Mouse (Mus musculus): ENCODE results near the gene 1810010H24Rik. TPM values are rescaled to one million over a fixed set of nuclear protein-coding genes. Genes with fewer than 3 reads are reported as not detected.
"Not testable (repeated sequence)": the region's sequence is repeated elsewhere in the genome, so short reads cannot be mapped to it uniquely, and the experiment has no call there.

1810010H24Rik gene
- polyA plus RNA-seq, 1 experiment from 2014 or later = 1.9 TPM

- H3K4me2 ChIP-seq (ENCODE audit: low read depth, low read length) = no peak overlapping the region
- 92% methylated on average over 6 of the region's 6 CpGs for WGBS
- H3K9ac ChIP-seq (ENCODE audit: low read depth, low read length) = no peak overlapping the region
- no peak for ATAC-seq
- no peak overlapping the region for H3K27ac ChIP-seq (ENCODE audit: low read length)
- H3K27me3 ChIP-seq (replicated peaks; ENCODE audit: control insufficient read depth, insufficient read depth, low read length) = no peaks in the 10 kb centered on the region
- no peaks in the 10 kb centered on the region for H3K4me1 ChIP-seq (ENCODE audit: control insufficient read depth, insufficient read depth, low read length)
- H3K36me3 ChIP-seq (ENCODE audit: control insufficient read depth, insufficient read depth, low read length) = peaks cover 54% of the 10 kb centered on the region
- no peaks in the 10 kb centered on the region for H3K9me3 ChIP-seq (ENCODE audit: control insufficient read depth, low read length)
- no peak overlapping the region for H3K4me3 ChIP-seq (ENCODE audit: low read length)
Observed at GRCm38 (mm10) chr11:107054870-107055269, 29.4 kb downstream of the 1810010H24Rik start.

DNA sequence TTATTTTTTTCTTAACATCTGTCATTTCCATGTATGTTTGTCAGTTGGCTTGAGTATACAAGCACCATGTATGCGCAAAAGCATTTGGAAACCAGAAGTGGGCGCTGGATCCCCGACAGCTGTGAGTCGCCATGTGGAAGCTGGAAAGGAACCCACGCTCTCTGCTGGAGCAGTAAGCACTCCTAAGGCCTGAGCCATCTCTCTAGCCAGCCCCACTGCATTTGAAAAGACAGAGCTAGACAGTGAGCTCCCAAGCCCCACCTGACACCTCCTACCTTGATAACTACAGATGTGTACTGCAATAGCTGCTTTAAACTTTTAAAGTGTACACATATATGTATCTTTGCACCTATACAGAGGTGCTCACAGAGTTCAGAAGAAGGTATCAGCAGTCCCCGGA, 31.9 kb downstream of the 1810010H24Rik start:
- no peak overlapping the region for H3K27ac ChIP-seq (ENCODE audit: low read length)
- 89% methylated on average over 6 of the region's 6 CpGs for WGBS
- no peak for ATAC-seq
- no peaks in the 10 kb centered on the region for H3K4me1 ChIP-seq (ENCODE audit: control insufficient read depth, insufficient read depth, low read length)
- H3K9me3 ChIP-seq (ENCODE audit: control insufficient read depth, low read length) = no peaks in the 10 kb centered on the region
- no peak overlapping the region for H3K9ac ChIP-seq (ENCODE audit: low read depth, low read length)
- no peak overlapping the region for H3K4me3 ChIP-seq (ENCODE audit: low read length)
- H3K27me3 ChIP-seq (replicated peaks; ENCODE audit: control insufficient read depth, insufficient read depth, low read length) = no peaks in the 10 kb centered on the region
- H3K36me3 ChIP-seq (ENCODE audit: control insufficient read depth, insufficient read depth, low read length) = peaks cover 55% of the 10 kb centered on the region
- H3K4me2 ChIP-seq (ENCODE audit: low read depth, low read length) = no peak overlapping the region

DNA sequence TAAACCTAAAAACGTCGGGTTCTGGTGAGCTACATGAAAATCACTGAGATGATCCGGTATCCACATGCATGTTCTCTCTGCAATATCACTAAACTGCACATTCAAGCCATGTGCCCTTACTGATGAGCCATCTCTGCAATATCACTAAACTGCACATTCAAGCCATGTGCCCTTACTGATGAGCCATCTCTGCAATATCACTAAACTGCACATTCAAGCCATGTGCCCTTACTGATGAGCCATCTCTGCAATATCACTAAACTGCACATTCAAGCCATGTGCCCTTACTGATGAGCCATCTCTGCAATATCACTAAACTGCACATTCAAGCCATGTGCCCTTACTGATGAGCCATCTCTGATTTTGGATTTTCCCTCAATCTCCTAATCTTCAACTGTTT, 34.2 kb downstream of the 1810010H24Rik start:
- not testable (repeated sequence) for H3K4me1 ChIP-seq (ENCODE audit: control insufficient read depth, insufficient read depth, low read length); H3K9me3 ChIP-seq (ENCODE audit: control insufficient read depth, low read length); H3K27ac ChIP-seq (ENCODE audit: low read length); H3K4me3 ChIP-seq (ENCODE audit: low read length); H3K9ac ChIP-seq (ENCODE audit: low read depth, low read length); H3K4me2 ChIP-seq (ENCODE audit: low read depth, low read length); H3K27me3 ChIP-seq (replicated peaks; ENCODE audit: control insufficient read depth, insufficient read depth, low read length); ATAC-seq
- 95% methylated on average over 3 of the region's 3 CpGs for WGBS
- H3K36me3 ChIP-seq (ENCODE audit: control insufficient read depth, insufficient read depth, low read length) = peaks cover 39% of the 10 kb centered on the region

- Histone ChIP-seq H3K4me3 (ENCODE audit: low read length) (no peak overlapping the region), H3K36me3 (ENCODE audit: control insufficient read depth, insufficient read depth, low read length) (peaks cover 37% of the 10 kb centered on the region), H3K27me3 (replicated peaks; ENCODE audit: control insufficient read depth, insufficient read depth, low read length) (no peaks in the 10 kb centered on the region), H3K9ac (ENCODE audit: low read depth, low read length) (no peak overlapping the region), H3K27ac (ENCODE audit: low read length) (no peak overlapping the region), H3K4me1 (ENCODE audit: control insufficient read depth, insufficient read depth, low read length) (no peaks in the 10 kb centered on the region), H3K4me2 (ENCODE audit: low read depth, low read length) (no peak overlapping the region), H3K9me3 (ENCODE audit: control insufficient read depth, low read length) (no peaks in the 10 kb centered on the region)
- WGBS = 84% methylated on average over 1 of the region's 1 CpGs
- no peak for ATAC-seq
Observed at GRCm38 (mm10) chr11:107060941-107061340, 35.5 kb downstream of the 1810010H24Rik start.

DNA sequence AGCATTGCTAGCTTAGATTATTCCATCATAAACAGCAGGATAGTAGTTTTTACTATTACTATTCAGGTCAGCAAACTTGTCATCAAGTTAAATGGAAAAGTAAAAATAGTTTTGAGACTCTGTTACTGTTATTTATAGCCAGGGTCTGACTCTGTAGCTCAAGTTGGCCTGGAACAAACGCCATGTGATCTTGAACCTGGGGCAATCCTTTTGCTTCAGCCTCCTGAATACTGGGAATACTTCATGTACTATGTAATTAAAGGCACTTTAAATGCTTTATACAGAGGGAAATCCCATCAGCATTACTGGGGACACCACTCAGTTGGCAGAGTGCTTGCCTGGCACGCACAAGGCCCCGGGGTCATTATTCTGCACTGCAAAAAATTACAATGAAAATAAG, 37.6 kb downstream of the 1810010H24Rik start:
- Histone ChIP-seq H3K36me3 (ENCODE audit: control insufficient read depth, insufficient read depth, low read length) (peaks cover 36% of the 10 kb centered on the region), H3K4me3 (ENCODE audit: low read length) (no peak overlapping the region), H3K9ac (ENCODE audit: low read depth, low read length) (no peak overlapping the region), H3K27ac (ENCODE audit: low read length) (no peak overlapping the region), H3K4me2 (ENCODE audit: low read depth, low read length) (no peak overlapping the region), H3K27me3 (replicated peaks; ENCODE audit: control insufficient read depth, insufficient read depth, low read length) (no peaks in the 10 kb centered on the region), H3K9me3 (ENCODE audit: control insufficient read depth, low read length) (no peaks in the 10 kb centered on the region), H3K4me1 (ENCODE audit: control insufficient read depth, insufficient read depth, low read length) (no peaks in the 10 kb centered on the region)
- no peak for ATAC-seq
- WGBS = 92% methylated on average over 3 of the region's 3 CpGs

GRCm38 (mm10) chr11:107064590-107064989, 39.1 kb downstream of the 1810010H24Rik start:
- no peaks in the 10 kb centered on the region for H3K9me3 ChIP-seq (ENCODE audit: control insufficient read depth, low read length)
- H3K4me1 ChIP-seq (ENCODE audit: control insufficient read depth, insufficient read depth, low read length) = no peaks in the 10 kb centered on the region
- H3K4me2 ChIP-seq (ENCODE audit: low read depth, low read length) = no peak overlapping the region
- 93% methylated on average over 1 of the region's 1 CpGs for WGBS
- H3K36me3 ChIP-seq (ENCODE audit: control insufficient read depth, insufficient read depth, low read length) = peaks cover 33% of the 10 kb centered on the region
- H3K27me3 ChIP-seq (replicated peaks; ENCODE audit: control insufficient read depth, insufficient read depth, low read length) = no peaks in the 10 kb centered on the region
- H3K4me3 ChIP-seq (ENCODE audit: low read length) = no peak overlapping the region
- no peak for ATAC-seq
- no peak overlapping the region for H3K9ac ChIP-seq (ENCODE audit: low read depth, low read length)
- H3K27ac ChIP-seq (ENCODE audit: low read length) = no peak overlapping the region

GRCm38 (mm10) chr11:107065216-107065785, 39.8 kb downstream of the 1810010H24Rik start:
- Histone ChIP-seq H3K4me2 (ENCODE audit: low read depth, low read length) (no peak overlapping the region), H3K9ac (ENCODE audit: low read depth, low read length) (no peak overlapping the region), H3K27ac (ENCODE audit: low read length) (no peak overlapping the region), H3K4me3 (ENCODE audit: low read length) (no peak overlapping the region), H3K27me3 (replicated peaks; ENCODE audit: control insufficient read depth, insufficient read depth, low read length) (no peaks in the 10 kb centered on the region), H3K4me1 (ENCODE audit: control insufficient read depth, insufficient read depth, low read length) (no peaks in the 10 kb centered on the region), H3K36me3 (ENCODE audit: control insufficient read depth, insufficient read depth, low read length) (peaks cover 31% of the 10 kb centered on the region), H3K9me3 (ENCODE audit: control insufficient read depth, low read length) (no peaks in the 10 kb centered on the region)
- no peak for ATAC-seq
- WGBS = 86% methylated on average over 11 of the region's 11 CpGs

Other genes starting within 250 kb of the 1810010H24Rik start
- gene Polg2, start 246.1 kb upstream of the 1810010H24Rik start, polyA plus RNA-seq (2015; fragmentation: Nextera tagmentation; extraction: Ambion mirVana) = 12.6 and 13.7 TPM in 2 replicates
- gene Ddx5, start 236.5 kb upstream of the 1810010H24Rik start, polyA plus RNA-seq (2015; fragmentation: Nextera tagmentation; extraction: Ambion mirVana) = 227 and 230 TPM in 2 replicates
- 15.4 and 16.3 TPM in 2 replicates for gene Cep95, start 236.4 kb upstream of the 1810010H24Rik start, polyA plus RNA-seq (2015; fragmentation: Nextera tagmentation; extraction: Ambion mirVana)
- gene Smurf2, start 105.0 kb upstream of the 1810010H24Rik start, polyA plus RNA-seq (2015; fragmentation: Nextera tagmentation; extraction: Ambion mirVana) = 8.7 and 9.4 TPM in 2 replicates
- gene Kpna2, start 26.1 kb upstream of the 1810010H24Rik start, polyA plus RNA-seq (2015; fragmentation: Nextera tagmentation; extraction: Ambion mirVana) = 318 and 375 TPM in 2 replicates
- 16.8 and 19.1 TPM in 2 replicates for gene Bptf, start 106.4 kb downstream of the 1810010H24Rik start, polyA plus RNA-seq (2015; fragmentation: Nextera tagmentation; extraction: Ambion mirVana)
- gene Nol11, start 163.7 kb downstream of the 1810010H24Rik start, polyA plus RNA-seq (2015; fragmentation: Nextera tagmentation; extraction: Ambion mirVana) = 36.9 and 43.0 TPM in 2 replicates